Mouse (Mus musculus) cerebellum, postnatal 10 days (tissue): ENCODE results near the gene Phgr1.

Source experiments
- DNase-seq, 2 experiments: peaks; one replicate each; pipeline ENCODE4 v3.0.0; 2021; ENCODE audit warnings: mixed read lengths in 2 of 2

Gene Phgr1

DNA sequence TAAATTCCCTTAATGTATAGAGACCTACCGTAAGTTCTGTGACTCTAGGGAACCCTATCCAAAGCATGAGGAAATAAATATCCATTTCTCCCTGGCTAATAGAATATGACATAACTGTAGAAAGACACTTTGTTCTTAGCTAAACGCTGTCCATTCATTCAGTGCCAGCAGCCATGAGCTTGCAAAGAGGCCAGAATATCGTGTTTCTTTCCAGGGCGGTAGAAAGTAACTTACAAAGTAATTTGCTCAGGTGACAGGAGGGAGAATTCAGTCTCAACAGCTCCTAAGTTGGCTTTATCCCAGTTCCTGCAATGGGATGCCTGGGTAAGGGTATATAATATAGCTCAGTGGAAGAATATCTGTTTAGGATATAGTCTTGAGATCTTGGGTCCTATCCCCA lies 51.8 kb downstream of the Phgr1 start:
- DNase-seq = no peak
